Mouse (Mus musculus) frontal cortex, adult (tissue): ENCODE measurements around the gene Samsn1.

Source experiments
- ATAC-seq: cut with Nextera tagmentation; 2 replicates; pipeline ENCODE4 v1.9.2; 2017; ENCODE audit warnings: mild to moderate bottlenecking, moderate library complexity, mixed read lengths; ENCODE audit not compliant: low TSS enrichment

Samsn1 gene

GRCm38 (mm10) chr16:75933357-75933756 is 88.7 kb downstream of the Samsn1 start:
- ATAC-seq = no peak

GRCm38 (mm10) chr16:75930222-75930553 is 91.9 kb downstream of the Samsn1 start:
- no peak for ATAC-seq

GRCm38 (mm10) chr16:75929536-75930221 is 92.4 kb downstream of the Samsn1 start:
- ATAC-seq = no peak

GRCm38 (mm10) chr16:75926511-75926910 is 95.6 kb downstream of the Samsn1 start:
- ATAC-seq = no peak

GRCm38 (mm10) chr16:75920870-75921269 is 101.2 kb downstream of the Samsn1 start:
- ATAC-seq = no peak

- ATAC-seq = no peak
Observed at GRCm38 (mm10) chr16:75919298-75919697, 102.8 kb downstream of the Samsn1 start.

GRCm38 (mm10) chr16:75917712-75918111 is 104.4 kb downstream of the Samsn1 start:
- no peak for ATAC-seq

GRCm38 (mm10) chr16:75912051-75912450 is 110.0 kb downstream of the Samsn1 start:
- no peak for ATAC-seq

- ATAC-seq = peak; percentile 57
Observed at GRCm38 (mm10) chr16:75908635-75909494, 113.2 kb downstream of the Samsn1 start.

GRCm38 (mm10) chr16:75906790-75907189 is 115.3 kb downstream of the Samsn1 start:
- no peak for ATAC-seq

- ATAC-seq = no peak
Observed at GRCm38 (mm10) chr16:75906260-75906659, 115.8 kb downstream of the Samsn1 start.

- ATAC-seq = no peak
Observed at GRCm38 (mm10) chr16:75905324-75905723, 116.8 kb downstream of the Samsn1 start.

- ATAC-seq = no peak
Observed at GRCm38 (mm10) chr16:75904072-75904471, 118.0 kb downstream of the Samsn1 start.

- no peak for ATAC-seq
Observed at GRCm38 (mm10) chr16:75903028-75903427, 119.1 kb downstream of the Samsn1 start.

GRCm38 (mm10) chr16:75899885-75900620 is 122.0 kb downstream of the Samsn1 start:
- no peak for ATAC-seq

- ATAC-seq = no peak
Observed at GRCm38 (mm10) chr16:75897828-75898367, 124.2 kb downstream of the Samsn1 start.

- ATAC-seq = no peak
Observed at GRCm38 (mm10) chr16:75894263-75894901, 127.7 kb downstream of the Samsn1 start.

GRCm38 (mm10) chr16:75893470-75893869 is 128.6 kb downstream of the Samsn1 start:
- no peak for ATAC-seq

GRCm38 (mm10) chr16:75889081-75889646 is 132.9 kb downstream of the Samsn1 start:
- ATAC-seq = no peak

GRCm38 (mm10) chr16:75887203-75887602 is 134.9 kb downstream of the Samsn1 start:
- no peak for ATAC-seq

- no peak for ATAC-seq
Observed at GRCm38 (mm10) chr16:75878885-75879284, 143.2 kb downstream of the Samsn1 start.
